Mouse (Mus musculus) forebrain, embryonic 12.5 days (tissue): ENCODE results near the gene Tpx2. TPM values are rescaled to one million over a fixed set of nuclear protein-coding genes. Genes with fewer than 3 reads are reported as not detected.
A peak's percentile ranks its signal among the peaks of the same experiment; 100 is the strongest.

ENCODE experiments used
- ATAC-seq: fragments of 200-750 bp; cut with Nextera tagmentation; 2 replicates; pipeline ENCODE4 v1.8.0; 2017; ENCODE audit warnings: moderate TSS enrichment; ENCODE audit not compliant: low FRiP score
- H3K27ac ChIP-seq: fragments of 300-500 bp; sonication (generic); 2 replicates; pipeline ENCODE4 v1.5.1; 2016; ENCODE audit warnings: mild to moderate bottlenecking
- H3K27me3 ChIP-seq: fragments of 300-500 bp; sonication (generic); 2 replicates; pipeline ENCODE4 v1.6.1; 2016; ENCODE audit warnings: mild to moderate bottlenecking
- H3K36me3 ChIP-seq: fragments of 300-500 bp; sonication (generic); replicated peaks from 2 replicates; pipeline ENCODE4 v1.6.1; 2016; ENCODE audit warnings: mild to moderate bottlenecking
- H3K4me1 ChIP-seq: fragments of 300-500 bp; sonication (generic); 2 replicates; pipeline ENCODE4 v1.6.1; 2016
- H3K4me2 ChIP-seq: fragments of 300-500 bp; sonication (generic); 2 replicates; pipeline ENCODE4 v1.6.1; 2016; ENCODE audit warnings: mild to moderate bottlenecking, moderate library complexity
- H3K4me3 ChIP-seq: fragments of 300-500 bp; sonication (generic); replicated peaks from 2 replicates; pipeline ENCODE4 v1.5.1; 2016; ENCODE audit warnings: mild to moderate bottlenecking
- H3K9ac ChIP-seq: fragments of 300-500 bp; sonication (generic); 2 replicates; pipeline ENCODE4 v1.6.1; 2016; ENCODE audit warnings: mild to moderate bottlenecking
- H3K9me3 ChIP-seq: fragments of 300-500 bp; sonication (generic); 2 replicates; pipeline ENCODE4 v1.6.1; 2016
- WGBS: fragments of 180-500 bp; shearing (Covaris S2); methylation state at CpG from one replicate; pipeline ENCODE4 v1.1.7; 2016; 5-methylcytosine and 5-hydroxymethylcytosine counted together
- polyA plus RNA-seq: library from polyadenylated mRNA; unstranded; fragments of >200 nt; fragmentation: Nextera tagmentation; extraction: Ambion mirVana; gene quantifications from 2 replicates; pipeline ENCODE4 v1.2.1, GENCODE M21; 2016

The Tpx2 gene
- polyA plus RNA-seq, 1 experiment from 2014 or later: 133 TPM

DNA sequence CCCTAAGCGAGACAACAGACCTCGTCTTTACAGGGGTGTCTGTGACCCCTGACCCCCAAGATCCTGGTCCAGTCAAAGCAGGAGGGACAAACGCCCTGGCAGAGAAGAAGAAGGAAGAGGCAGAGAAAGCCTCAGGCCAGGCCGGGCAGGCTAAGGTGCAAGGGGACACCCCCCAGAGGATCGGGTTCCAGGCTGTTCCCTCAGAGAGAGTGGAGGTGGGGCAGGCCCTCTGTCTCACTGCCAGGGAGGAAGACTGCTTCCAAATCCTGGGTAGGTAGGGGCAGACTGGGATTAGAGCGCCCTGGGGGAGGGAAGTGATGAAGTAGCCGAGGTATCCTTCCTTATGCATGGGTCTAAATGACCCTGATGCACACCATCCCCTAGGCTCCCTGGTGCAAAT lies 65.7 kb downstream of the Tpx2 start:
- Histone ChIP-seq H3K4me2 (no peak overlapping the region), H3K36me3 (no peaks in the 10 kb centered on the region), H3K4me1 (peaks cover 8% of the 10 kb centered on the region), H3K27me3 (peaks cover 73% of the 10 kb centered on the region), H3K27ac (no peak overlapping the region), H3K9ac (no peak overlapping the region), H3K9me3 (no peaks in the 10 kb centered on the region), H3K4me3 (no peak overlapping the region)
- ATAC-seq: no peak
- WGBS: 41% methylated on average over 7 of the region's 7 CpGs

- WGBS: 4% methylated on average over 18 of the region's 18 CpGs
- peak; percentile 79 for ATAC-seq
- Histone ChIP-seq H3K36me3 (no peaks in the 10 kb centered on the region), H3K4me3 (no peak overlapping the region), H3K4me1 (peaks cover 12% of the 10 kb centered on the region), H3K9ac (0 out of 2 replicates have a peak overlapping the region, but pooled peaks have one; percentile 29), H3K27me3 (peaks cover 77% of the 10 kb centered on the region), H3K9me3 (no peaks in the 10 kb centered on the region), H3K4me2 (peak overlapping the region; percentile 33), H3K27ac (no peak overlapping the region)
Measured at GRCm38 (mm10) chr2:152914310-152915120, 66.8 kb downstream of the Tpx2 start.

DNA sequence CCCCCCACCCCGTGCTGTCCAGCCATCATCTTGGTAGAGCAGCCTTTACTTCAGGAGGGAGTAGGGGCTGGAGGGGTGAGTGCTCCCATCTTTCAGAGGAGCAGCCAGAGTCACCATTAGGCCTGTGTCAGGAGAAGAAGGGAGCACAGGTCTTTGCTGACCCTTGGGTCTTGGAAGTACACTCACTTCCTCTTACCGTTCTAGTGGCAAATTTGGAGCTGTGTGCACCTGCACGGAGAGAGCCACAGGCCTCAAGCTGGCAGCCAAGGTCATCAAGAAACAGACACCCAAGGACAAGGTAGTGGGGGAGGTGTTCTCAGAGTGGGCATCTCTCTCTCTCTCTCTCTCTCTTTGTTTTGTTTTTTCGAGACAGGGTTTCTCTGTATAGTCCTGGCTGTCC lies 67.7 kb downstream of the Tpx2 start:
- Histone ChIP-seq H3K9ac (no peak overlapping the region), H3K27ac (no peak overlapping the region), H3K4me2 (no peak overlapping the region), H3K27me3 (peaks cover 69% of the 10 kb centered on the region), H3K4me1 (peaks cover 12% of the 10 kb centered on the region), H3K36me3 (no peaks in the 10 kb centered on the region), H3K9me3 (no peaks in the 10 kb centered on the region), H3K4me3 (no peak overlapping the region)
- no peak for ATAC-seq
- 72% methylated on average over 4 of the region's 4 CpGs for WGBS

- peaks cover 12% of the 10 kb centered on the region for H3K4me1 ChIP-seq
- H3K4me3 ChIP-seq: no peak overlapping the region
- H3K27me3 ChIP-seq: peaks cover 63% of the 10 kb centered on the region
- no peak overlapping the region for H3K4me2 ChIP-seq
- WGBS: 60% methylated on average over 5 of the region's 5 CpGs
- H3K9ac ChIP-seq: no peak overlapping the region
- H3K36me3 ChIP-seq: no peaks in the 10 kb centered on the region
- H3K27ac ChIP-seq: no peak overlapping the region
- no peak for ATAC-seq
- H3K9me3 ChIP-seq: no peaks in the 10 kb centered on the region
Measured at GRCm38 (mm10) chr2:152916111-152916510, 68.3 kb downstream of the Tpx2 start.

GRCm38 (mm10) chr2:152917671-152918070 lies 69.9 kb downstream of the Tpx2 start:
- Histone ChIP-seq H3K4me1 (peaks cover 18% of the 10 kb centered on the region), H3K9ac (no peak overlapping the region), H3K9me3 (no peaks in the 10 kb centered on the region), H3K4me3 (no peak overlapping the region), H3K27me3 (peaks cover 47% of the 10 kb centered on the region), H3K27ac (no peak overlapping the region), H3K4me2 (no peak overlapping the region), H3K36me3 (no peaks in the 10 kb centered on the region)
- no peak for ATAC-seq
- WGBS: 69% methylated on average over 9 of the region's 9 CpGs

DNA sequence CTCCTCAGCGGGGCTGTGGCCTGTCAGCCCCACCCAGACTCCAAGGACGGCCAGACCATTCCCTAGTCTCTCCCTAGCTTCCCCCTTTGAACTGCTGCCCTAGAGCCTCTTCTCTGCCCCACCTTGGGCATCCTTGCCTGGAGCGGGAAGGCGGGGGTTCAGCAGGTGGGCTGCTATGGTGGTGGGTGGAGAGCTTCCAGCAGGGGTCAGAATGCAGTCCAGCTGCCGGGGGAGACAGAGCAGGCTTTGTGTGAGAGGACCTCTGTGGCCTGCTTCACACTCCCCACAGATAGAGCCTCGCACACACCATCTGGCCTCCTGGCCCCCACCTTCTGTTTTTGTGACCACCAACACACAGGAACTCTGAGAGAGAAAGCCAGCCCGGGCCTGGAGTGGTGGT lies 74.6 kb downstream of the Tpx2 start:
- H3K27me3 ChIP-seq: peaks cover 12% of the 10 kb centered on the region
- H3K4me3 ChIP-seq: no peak overlapping the region
- no peak overlapping the region for H3K27ac ChIP-seq
- 51% methylated on average over 7 of the region's 7 CpGs for WGBS
- no peak overlapping the region for H3K9ac ChIP-seq
- ATAC-seq: no peak
- no peaks in the 10 kb centered on the region for H3K36me3 ChIP-seq
- H3K4me2 ChIP-seq: no peak overlapping the region
- peaks cover 10% of the 10 kb centered on the region; the same call in 1 of the 2 replicates for H3K4me1 ChIP-seq
- no peaks in the 10 kb centered on the region for H3K9me3 ChIP-seq

- H3K9ac ChIP-seq: no peak overlapping the region
- no peak for ATAC-seq
- H3K4me3 ChIP-seq: no peak overlapping the region
- H3K9me3 ChIP-seq: no peaks in the 10 kb centered on the region
- no peaks in the 10 kb centered on the region for H3K36me3 ChIP-seq
- H3K27ac ChIP-seq: no peak overlapping the region
- H3K27me3 ChIP-seq: peaks cover 6% of the 10 kb centered on the region; the same call in 1 of the 2 replicates
- no peak overlapping the region for H3K4me2 ChIP-seq
- H3K4me1 ChIP-seq: peaks cover 9% of the 10 kb centered on the region; the same call in 1 of the 2 replicates
- 77% methylated on average over 3 of the region's 3 CpGs for WGBS
Measured at GRCm38 (mm10) chr2:152923621-152924020, 75.9 kb downstream of the Tpx2 start.

GRCm38 (mm10) chr2:152924128-152924527 lies 76.4 kb downstream of the Tpx2 start:
- 77% methylated on average over 8 of the region's 8 CpGs for WGBS
- no peaks in the 10 kb centered on the region for H3K36me3 ChIP-seq
- ATAC-seq: no peak
- H3K4me1 ChIP-seq: peaks cover 6% of the 10 kb centered on the region; the same call in 1 of the 2 replicates
- H3K4me3 ChIP-seq: no peak overlapping the region
- H3K27me3 ChIP-seq: peaks cover 2% of the 10 kb centered on the region; the same call in 1 of the 2 replicates
- H3K4me2 ChIP-seq: no peak overlapping the region
- no peak overlapping the region for H3K27ac ChIP-seq
- no peak overlapping the region for H3K9ac ChIP-seq
- H3K9me3 ChIP-seq: no peaks in the 10 kb centered on the region

- no peak overlapping the region for H3K9ac ChIP-seq
- no peaks in the 10 kb centered on the region for H3K9me3 ChIP-seq
- H3K4me3 ChIP-seq: no peak overlapping the region
- no peaks in the 10 kb centered on the region for H3K36me3 ChIP-seq
- H3K27me3 ChIP-seq: no peaks in the 10 kb centered on the region
- no peak overlapping the region for H3K27ac ChIP-seq
- ATAC-seq: no peak
- WGBS: 90% methylated on average over 5 of the region's 5 CpGs
- no peak overlapping the region for H3K4me2 ChIP-seq
- H3K4me1 ChIP-seq: peaks cover 6% of the 10 kb centered on the region; the same call in 1 of the 2 replicates
Measured at GRCm38 (mm10) chr2:152924543-152924942, 76.8 kb downstream of the Tpx2 start.

DNA sequence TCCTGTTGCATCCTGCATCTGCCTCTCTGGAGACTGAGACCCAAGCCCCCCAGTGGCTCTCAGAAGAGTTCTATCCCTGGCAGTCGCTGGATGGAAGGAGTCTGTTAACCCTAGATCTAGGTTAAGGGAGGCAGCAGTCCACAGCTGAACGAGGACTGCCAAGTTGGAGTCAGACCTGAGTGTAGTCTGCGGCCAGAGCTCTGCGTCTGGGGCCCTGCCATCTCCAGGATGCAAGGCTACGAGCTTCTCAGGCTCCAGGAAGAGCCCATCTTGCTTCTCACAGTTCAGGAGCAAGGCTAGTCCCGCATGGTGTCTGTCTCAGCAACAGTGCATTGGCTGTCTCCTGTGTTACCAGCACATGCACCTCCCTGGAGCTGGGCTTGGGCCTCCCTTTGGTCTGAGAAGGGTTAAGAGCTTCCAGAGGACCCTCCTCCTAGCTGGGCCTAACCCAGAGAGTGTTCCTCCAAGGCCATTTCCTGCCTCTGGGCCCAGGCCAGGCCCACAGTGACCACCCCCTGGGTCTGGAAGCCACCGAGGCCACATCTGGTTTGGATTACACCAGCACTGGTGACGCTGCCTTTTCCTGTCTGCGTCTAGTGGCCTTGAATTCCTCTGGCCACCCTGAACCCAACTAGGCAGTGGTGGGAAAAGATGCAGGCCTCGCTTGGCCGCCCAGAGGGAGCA lies 77.6 kb downstream of the Tpx2 start:
- Histone ChIP-seq H3K4me3 (no peak overlapping the region), H3K4me2 (no peak overlapping the region), H3K27ac (no peak overlapping the region), H3K4me1 (peaks cover 6% of the 10 kb centered on the region; the same call in 1 of the 2 replicates), H3K36me3 (no peaks in the 10 kb centered on the region), H3K9ac (no peak overlapping the region), H3K9me3 (no peaks in the 10 kb centered on the region), H3K27me3 (0 out of 2 replicates have a peak, but pooled peaks cover 3% of the 10 kb centered on the region)
- no peak for ATAC-seq
- 78% methylated on average over 11 of the region's 11 CpGs for WGBS

DNA sequence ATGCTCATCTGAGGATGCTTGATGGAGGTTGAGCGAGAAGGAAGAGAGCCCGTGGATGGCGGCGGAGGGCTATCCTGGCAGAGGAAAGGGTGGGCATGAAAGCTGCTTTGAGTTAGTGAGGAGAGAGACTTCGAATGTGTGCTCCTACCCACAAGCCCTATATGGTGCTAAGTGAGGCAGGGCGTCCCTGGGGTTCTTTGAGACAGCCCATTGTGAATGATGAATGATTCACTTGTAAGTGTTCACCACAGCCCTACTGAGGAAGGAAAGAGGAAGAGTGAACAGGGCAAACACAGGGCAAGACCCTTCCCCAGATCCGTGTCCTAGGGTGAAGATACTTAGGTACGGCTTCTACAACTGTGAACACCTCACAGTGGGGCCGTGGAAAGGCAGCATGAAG lies 79.1 kb downstream of the Tpx2 start:
- no peak overlapping the region for H3K9ac ChIP-seq
- no peak overlapping the region for H3K4me2 ChIP-seq
- peaks cover 10% of the 10 kb centered on the region; the same call in 1 of the 2 replicates for H3K27me3 ChIP-seq
- WGBS: 75% methylated on average over 9 of the region's 9 CpGs
- H3K9me3 ChIP-seq: no peaks in the 10 kb centered on the region
- H3K36me3 ChIP-seq: no peaks in the 10 kb centered on the region
- peaks cover 6% of the 10 kb centered on the region; the same call in 1 of the 2 replicates for H3K4me1 ChIP-seq
- H3K27ac ChIP-seq: no peak overlapping the region
- ATAC-seq: no peak
- no peak overlapping the region for H3K4me3 ChIP-seq

DNA sequence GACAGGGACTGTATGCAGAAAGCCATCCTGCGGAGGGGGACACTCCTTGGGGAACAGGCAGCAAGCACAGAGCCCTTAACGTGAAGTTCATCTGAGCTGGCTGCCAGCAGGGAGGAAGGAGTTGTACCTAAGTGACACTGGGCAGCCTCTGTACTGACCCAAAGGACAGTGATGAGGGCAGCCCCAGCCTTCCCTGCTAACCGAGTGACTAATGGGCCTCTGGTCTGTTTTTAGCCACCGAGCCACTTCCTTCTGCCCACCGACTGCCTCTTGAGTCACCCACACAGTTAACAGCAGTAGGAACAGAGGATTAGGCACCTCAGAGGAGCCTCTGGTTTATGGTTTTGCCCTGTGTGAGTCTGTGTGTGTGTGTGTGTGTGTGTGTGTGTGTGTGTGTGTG lies 79.6 kb downstream of the Tpx2 start:
- H3K27ac ChIP-seq: no peak overlapping the region
- 76% methylated on average over 5 of the region's 5 CpGs for WGBS

More for the DNA sequence above, 79.6 kb downstream of the Tpx2 start:
- no peak for ATAC-seq
- H3K4me3 ChIP-seq: no peak overlapping the region
- no peak overlapping the region for H3K9ac ChIP-seq
- no peaks in the 10 kb centered on the region for H3K36me3 ChIP-seq
- H3K27me3 ChIP-seq: peaks cover 10% of the 10 kb centered on the region; the same call in 1 of the 2 replicates
- H3K4me2 ChIP-seq: no peak overlapping the region
- H3K4me1 ChIP-seq: peaks cover 3% of the 10 kb centered on the region; the same call in 1 of the 2 replicates
- H3K9me3 ChIP-seq: no peaks in the 10 kb centered on the region
